Comparison of ENCODE assay signal across 28 mouse cellular contexts in genomic region chr10:119169656-119170055, GRCm38 (mm10).
"Had no signal": no experiment of that assay in that cellular context is flagged by ENCODE, and none has a peak within 500 bp of the region (broad histone marks: within the 10 kb centered on the region; RNA-seq: fewer than 3 reads in every experiment).

No protein-coding gene starts in this region.

- H3K4me1 ChIP-seq: embryonic facial prominence, embryonic 15.5 days; forebrain, embryonic 12.5 days; forebrain, embryonic 13.5 days; forebrain, embryonic 15.5 days had no signal

- H3K27me3 ChIP-seq: embryonic facial prominence, embryonic 12.5 days; embryonic facial prominence, embryonic 13.5 days; embryonic facial prominence, embryonic 15.5 days; forebrain, embryonic 12.5 days; forebrain, embryonic 13.5 days; forebrain, embryonic 15.5 days had no signal

- H3K36me3 ChIP-seq: embryonic facial prominence, embryonic 10.5 days; embryonic facial prominence, embryonic 12.5 days; embryonic facial prominence, embryonic 13.5 days; embryonic facial prominence, embryonic 15.5 days; forebrain, embryonic 12.5 days; forebrain, embryonic 15.5 days had no signal

- H3K4me2 ChIP-seq: embryonic facial prominence, embryonic 12.5 days; embryonic facial prominence, embryonic 13.5 days; embryonic facial prominence, embryonic 15.5 days; forebrain, embryonic 12.5 days; forebrain, embryonic 13.5 days; forebrain, embryonic 15.5 days had no signal

- H3K4me3 ChIP-seq: embryonic facial prominence, embryonic 10.5 days; embryonic facial prominence, embryonic 12.5 days; embryonic facial prominence, embryonic 13.5 days; embryonic facial prominence, embryonic 15.5 days; erythroblast, embryonic 14.5 days; forebrain, embryonic 12.5 days; forebrain, embryonic 13.5 days; forebrain, embryonic 15.5 days; gastrocnemius, adult 2 months; heart, adult 2 months had no signal

- H3K27ac ChIP-seq: embryonic facial prominence, embryonic 10.5 days; embryonic facial prominence, embryonic 12.5 days; embryonic facial prominence, embryonic 13.5 days; embryonic facial prominence, embryonic 15.5 days; forebrain, embryonic 12.5 days; forebrain, embryonic 13.5 days; forebrain, embryonic 15.5 days; gastrocnemius, adult 2 months; heart, adult 2 months had no signal

- ATAC-seq: forebrain, embryonic 13.5 days; forebrain, embryonic 14.5 days; forebrain, embryonic 15.5 days; forebrain, embryonic 16.5 days; forebrain, postnatal 0 days had no signal

- H3K9me3 ChIP-seq: embryonic facial prominence, embryonic 10.5 days; embryonic facial prominence, embryonic 12.5 days; embryonic facial prominence, embryonic 13.5 days; embryonic facial prominence, embryonic 15.5 days; forebrain, embryonic 12.5 days; forebrain, embryonic 13.5 days; forebrain, embryonic 15.5 days had no signal

- DNase-seq: cerebellum, adult 18-20 months; cerebellum, adult 2 months; cerebellum, adult 8-10 months; cerebellum, adult 9-10 months; cerebellum, adult 9-11 months; cerebellum, postnatal 10 days; cerebellum, postnatal 14 days; cerebellum, postnatal 25 days; cerebellum, postnatal 36 days; embryo, embryonic 11 days; forebrain, postnatal 0 days; gastrocnemius, adult 2 months; gastrocnemius, postnatal 10 days; gastrocnemius, postnatal 14 days; gastrocnemius, postnatal 25 days; gastrocnemius, postnatal 36 days; heart, adult 18-20 months; heart, adult 2 months had no signal

- H3K9ac ChIP-seq: embryonic facial prominence, embryonic 12.5 days; embryonic facial prominence, embryonic 13.5 days; embryonic facial prominence, embryonic 15.5 days; forebrain, embryonic 12.5 days; forebrain, embryonic 13.5 days; forebrain, embryonic 15.5 days; forebrain, postnatal 0 days had no signal
